Mouse (Mus musculus): ENCODE measurements around the gene Cpsf7. TPM values are rescaled to one million over a fixed set of nuclear protein-coding genes. Genes with fewer than 3 reads are reported as not detected.
A peak's percentile ranks its signal among the peaks of the same experiment; 100 is the strongest.

Gene Cpsf7
- 57.3 and 57.6 TPM in 2 replicates for polyA plus RNA-seq (2016; fragmentation: Nextera tagmentation; extraction: Ambion mirVana)

- Histone ChIP-seq H3K27ac (peak within 1 kb of the TSS; percentile 100), H3K27me3 (ENCODE audit: poor library complexity, severe bottlenecking) (no peaks in the 10 kb centered on the region), H3K9me3 (no peaks in the 10 kb centered on the region), H3K4me1 (peaks cover 37% of the 10 kb centered on the region), H3K4me3 (peak within 1 kb of the TSS; percentile 96), H3K36me3 (replicated peaks) (peaks cover 39% of the 10 kb centered on the region)
- DNase-seq (ENCODE audit: extremely low spot score, low spot score): peak; percentile 94
- under 1% methylated on average over 87 of the region's 93 CpGs for WGBS
Observed at GRCm38 (mm10) chr19:10525106-10525901, at the start of gene Cpsf7. Gene Cpsf7 (plus strand): TSS chr19:10525266.

- Histone ChIP-seq H3K27ac (no peak overlapping the region), H3K36me3 (replicated peaks) (no peaks in the 10 kb centered on the region), H3K9me3 (no peaks in the 10 kb centered on the region), H3K4me3 (no peak overlapping the region), H3K27me3 (ENCODE audit: poor library complexity, severe bottlenecking) (peaks cover 29% of the 10 kb centered on the region), H3K4me1 (peaks cover 19% of the 10 kb centered on the region)
- no peak for DNase-seq (ENCODE audit: extremely low spot score, low spot score)
- 75% methylated on average over 4 of the region's 4 CpGs for WGBS
Observed at GRCm38 (mm10) chr19:10479541-10479940, 45.5 kb upstream of the Cpsf7 start.

GRCm38 (mm10) chr19:10482703-10483102 lies 42.4 kb upstream of the Cpsf7 start, which contains the start of gene Ppp1r32:
Gene Ppp1r32 (minus strand): TSS chr19:10482928.
- no peak within 1 kb of the TSS for H3K4me3 ChIP-seq
- H3K27me3 ChIP-seq (ENCODE audit: poor library complexity, severe bottlenecking): peaks cover 20% of the 10 kb centered on the region
- no peaks in the 10 kb centered on the region for H3K36me3 ChIP-seq (replicated peaks)
- no peak within 1 kb of the TSS for H3K27ac ChIP-seq
- DNase-seq (ENCODE audit: extremely low spot score, low spot score): peak; percentile 72
- H3K4me1 ChIP-seq: peaks cover 22% of the 10 kb centered on the region
- WGBS: 28% methylated on average over 6 of the region's 6 CpGs
- H3K9me3 ChIP-seq: no peaks in the 10 kb centered on the region

- H3K4me1 ChIP-seq: peaks cover 22% of the 10 kb centered on the region
- H3K9me3 ChIP-seq: no peaks in the 10 kb centered on the region
- H3K27ac ChIP-seq: no peak overlapping the region
- DNase-seq (ENCODE audit: extremely low spot score, low spot score): peak; percentile 67
- no peak overlapping the region for H3K4me3 ChIP-seq
- 22% methylated on average over 9 of the region's 9 CpGs for WGBS
- H3K36me3 ChIP-seq (replicated peaks): no peaks in the 10 kb centered on the region
- peaks cover 20% of the 10 kb centered on the region for H3K27me3 ChIP-seq (ENCODE audit: poor library complexity, severe bottlenecking)
Observed at GRCm38 (mm10) chr19:10486264-10486738, 38.8 kb upstream of the Cpsf7 start.

- Histone ChIP-seq H3K9me3 (no peaks in the 10 kb centered on the region), H3K27me3 (ENCODE audit: poor library complexity, severe bottlenecking) (no peaks in the 10 kb centered on the region; the same call in 1 of the 2 replicates), H3K4me1 (0 out of 2 replicates have a peak, but pooled peaks cover 6% of the 10 kb centered on the region), H3K36me3 (replicated peaks) (peaks cover 19% of the 10 kb centered on the region), H3K27ac (no peak overlapping the region), H3K4me3 (no peak overlapping the region)
- WGBS: 91% methylated on average over 1 of the region's 1 CpGs
- no peak for DNase-seq (ENCODE audit: extremely low spot score, low spot score)
Observed at GRCm38 (mm10) chr19:10495670-10496069, 29.4 kb upstream of the Cpsf7 start.

GRCm38 (mm10) chr19:10496976-10497375 lies 28.1 kb upstream of the Cpsf7 start:
- 52% methylated on average over 2 of the region's 2 CpGs for WGBS
- Histone ChIP-seq H3K27ac (no peak overlapping the region), H3K9me3 (no peaks in the 10 kb centered on the region), H3K4me3 (no peak overlapping the region), H3K4me1 (0 out of 2 replicates have a peak, but pooled peaks cover 6% of the 10 kb centered on the region), H3K36me3 (replicated peaks) (peaks cover 32% of the 10 kb centered on the region), H3K27me3 (ENCODE audit: poor library complexity, severe bottlenecking) (no peaks in the 10 kb centered on the region)
- DNase-seq (ENCODE audit: extremely low spot score, low spot score): no peak

GRCm38 (mm10) chr19:10497512-10498160 lies 27.4 kb upstream of the Cpsf7 start:
- 65% methylated on average over 8 of the region's 8 CpGs for WGBS
- H3K27ac ChIP-seq: no peak overlapping the region

GRCm38 (mm10) chr19:10500581-10500980 lies 24.5 kb upstream of the Cpsf7 start:
- Histone ChIP-seq H3K4me3 (no peak overlapping the region), H3K27me3 (ENCODE audit: poor library complexity, severe bottlenecking) (no peaks in the 10 kb centered on the region), H3K27ac (no peak overlapping the region), H3K36me3 (replicated peaks) (peaks cover 64% of the 10 kb centered on the region), H3K9me3 (no peaks in the 10 kb centered on the region), H3K4me1 (no peaks in the 10 kb centered on the region)
- DNase-seq (ENCODE audit: extremely low spot score, low spot score): no peak
- 94% methylated on average over 8 of the region's 8 CpGs for WGBS

More at GRCm38 (mm10) chr19:10497512-10498160, 27.4 kb upstream of the Cpsf7 start:
- Histone ChIP-seq H3K9me3 (no peaks in the 10 kb centered on the region), H3K4me1 (0 out of 2 replicates have a peak, but pooled peaks cover 4% of the 10 kb centered on the region), H3K27me3 (ENCODE audit: poor library complexity, severe bottlenecking) (no peaks in the 10 kb centered on the region), H3K36me3 (replicated peaks) (peaks cover 39% of the 10 kb centered on the region), H3K4me3 (no peak overlapping the region)
- no peak for DNase-seq (ENCODE audit: extremely low spot score, low spot score)

- no peak overlapping the region for H3K4me3 ChIP-seq
- 7% methylated on average over 4 of the region's 4 CpGs for WGBS
- peaks cover 83% of the 10 kb centered on the region for H3K36me3 ChIP-seq (replicated peaks)
- H3K27me3 ChIP-seq (ENCODE audit: poor library complexity, severe bottlenecking): no peaks in the 10 kb centered on the region
- no peak overlapping the region for H3K27ac ChIP-seq
- no peaks in the 10 kb centered on the region for H3K9me3 ChIP-seq
- DNase-seq (ENCODE audit: extremely low spot score, low spot score): peak; percentile 41
- H3K4me1 ChIP-seq: no peaks in the 10 kb centered on the region
Observed at GRCm38 (mm10) chr19:10502571-10502970, 22.5 kb upstream of the Cpsf7 start.

GRCm38 (mm10) chr19:10510759-10511330 lies 14.2 kb upstream of the Cpsf7 start:
- peak; percentile 4 for DNase-seq (ENCODE audit: extremely low spot score, low spot score)

GRCm38 (mm10) chr19:10520355-10520754 lies 4.7 kb upstream of the Cpsf7 start:
- peaks cover 33% of the 10 kb centered on the region for H3K36me3 ChIP-seq (replicated peaks)
- no peaks in the 10 kb centered on the region for H3K9me3 ChIP-seq
- H3K4me3 ChIP-seq: no peak overlapping the region
- DNase-seq (ENCODE audit: extremely low spot score, low spot score): no peak
- no peaks in the 10 kb centered on the region for H3K27me3 ChIP-seq (ENCODE audit: poor library complexity, severe bottlenecking)
- WGBS: 56% methylated on average over 1 of the region's 1 CpGs
- peaks cover 16% of the 10 kb centered on the region for H3K4me1 ChIP-seq
- H3K27ac ChIP-seq: no peak overlapping the region

More at GRCm38 (mm10) chr19:10510759-10511330, 14.2 kb upstream of the Cpsf7 start:
- H3K27ac ChIP-seq: no peak overlapping the region
- no peaks in the 10 kb centered on the region for H3K4me1 ChIP-seq
- no peaks in the 10 kb centered on the region for H3K27me3 ChIP-seq (ENCODE audit: poor library complexity, severe bottlenecking)
- WGBS: 90% methylated on average over 6 of the region's 6 CpGs
- peaks cover 73% of the 10 kb centered on the region for H3K36me3 ChIP-seq (replicated peaks)
- H3K9me3 ChIP-seq: no peaks in the 10 kb centered on the region
- no peak overlapping the region for H3K4me3 ChIP-seq

- Histone ChIP-seq H3K4me3 (no peak overlapping the region), H3K36me3 (replicated peaks) (peaks cover 20% of the 10 kb centered on the region), H3K27ac (no peak overlapping the region), H3K27me3 (ENCODE audit: poor library complexity, severe bottlenecking) (no peaks in the 10 kb centered on the region), H3K9me3 (no peaks in the 10 kb centered on the region), H3K4me1 (peaks cover 26% of the 10 kb centered on the region)
- DNase-seq (ENCODE audit: extremely low spot score, low spot score): no peak
- WGBS: 83% methylated on average over 1 of the region's 1 CpGs
Observed at GRCm38 (mm10) chr19:10521926-10522325, 3.1 kb upstream of the Cpsf7 start.
